Mouse (Mus musculus) embryonic facial prominence, embryonic 12.5 days (tissue): ENCODE measurements around the gene Dnase2b. TPM values are rescaled to one million over a fixed set of nuclear protein-coding genes. Genes with fewer than 3 reads are reported as not detected.

Experiments used
- ATAC-seq: fragments of 200-750 bp; cut with Nextera tagmentation; 2 replicates; pipeline ENCODE4 v1.8.0; 2017; ENCODE audit not compliant: insufficient number of reproducible peaks, insufficient read depth, low FRiP score, low TSS enrichment
- H3K27ac ChIP-seq: fragments of 300-500 bp; sonication (generic); 2 replicates; pipeline ENCODE4 v1.5.1; 2016; ENCODE audit warnings: mild to moderate bottlenecking
- H3K27me3 ChIP-seq: fragments of 300-500 bp; sonication (generic); 2 replicates; pipeline ENCODE4 v1.6.1; 2016; ENCODE audit warnings: mild to moderate bottlenecking, moderate library complexity
- H3K36me3 ChIP-seq: fragments of 300-500 bp; sonication (generic); 2 replicates; pipeline ENCODE4 v1.6.1; 2016; ENCODE audit warnings: mild to moderate bottlenecking
- H3K4me1 ChIP-seq: fragments of 300-500 bp; sonication (generic); 2 replicates; pipeline ENCODE4 v1.6.1; 2016
- H3K4me2 ChIP-seq: fragments of 300-500 bp; sonication (generic); replicated peaks from 2 replicates; pipeline ENCODE4 v1.6.1; 2016; ENCODE audit warnings: mild to moderate bottlenecking, moderate library complexity
- H3K4me3 ChIP-seq: fragments of 300-500 bp; sonication (generic); 2 replicates; pipeline ENCODE4 v1.5.1; 2016; ENCODE audit warnings: mild to moderate bottlenecking
- H3K9ac ChIP-seq: fragments of 300-500 bp; sonication (generic); 2 replicates; pipeline ENCODE4 v1.6.1; 2016; ENCODE audit warnings: mild to moderate bottlenecking, moderate library complexity
- H3K9me3 ChIP-seq: fragments of 300-500 bp; sonication (generic); 2 replicates; pipeline ENCODE4 v1.6.1; 2016; ENCODE audit warnings: mild to moderate bottlenecking, moderate library complexity
- WGBS: fragments of 180-500 bp; shearing (Covaris S2); methylation state at CpG from one replicate; pipeline ENCODE4 v1.1.7; 2016; 5-methylcytosine and 5-hydroxymethylcytosine counted together
- polyA plus RNA-seq: library from polyadenylated mRNA; unstranded; fragments of >200 nt; fragmentation: Nextera tagmentation; extraction: Ambion mirVana; gene quantifications from 2 replicates; pipeline ENCODE4 v1.2.1, GENCODE M21; 2016

Gene Dnase2b
- not detected in 2 replicates for polyA plus RNA-seq

- Histone ChIP-seq H3K36me3 (no peaks in the 10 kb centered on the region), H3K9ac (no peak within 1 kb of the TSS), H3K4me2 (no peak within 1 kb of the TSS), H3K4me3 (no peak within 1 kb of the TSS), H3K27me3 (no peaks in the 10 kb centered on the region), H3K27ac (no peak within 1 kb of the TSS), H3K4me1 (no peaks in the 10 kb centered on the region), H3K9me3 (no peaks in the 10 kb centered on the region)
- WGBS = 92% methylated on average over 4 of the region's 4 CpGs
- no peak for ATAC-seq
These were observed at the start of gene Dnase2b for GRCm38 (mm10) chr3:146615496-146615895. Dnase2b (minus strand) TSS chr3:146615596.

DNA sequence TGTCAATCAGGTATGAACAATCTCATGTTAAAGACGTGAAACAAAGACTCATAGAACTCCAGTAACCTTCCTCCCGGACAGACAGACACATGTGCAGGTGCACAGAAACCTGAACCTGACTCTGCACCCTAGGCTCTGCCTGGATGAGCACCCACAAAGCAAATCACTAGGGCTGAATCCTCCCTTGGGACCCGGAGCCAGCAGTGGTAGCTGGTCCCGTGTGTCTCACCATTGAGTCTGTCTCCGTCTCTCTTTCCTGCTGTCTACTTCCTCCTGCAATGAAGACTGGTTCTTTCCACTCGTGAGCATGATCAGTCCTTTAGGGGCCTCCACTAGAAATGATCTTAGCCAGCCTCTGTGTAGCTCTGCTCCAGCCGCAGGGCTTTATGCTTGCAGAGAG is 46.5 kb upstream of the Dnase2b start:
- H3K27ac ChIP-seq = no peak overlapping the region
- no peaks in the 10 kb centered on the region for H3K4me1 ChIP-seq
- no peaks in the 10 kb centered on the region for H3K36me3 ChIP-seq
- WGBS = 77% methylated on average over 7 of the region's 7 CpGs
- ATAC-seq = no peak
- no peaks in the 10 kb centered on the region for H3K27me3 ChIP-seq
- no peak overlapping the region for H3K9ac ChIP-seq
- no peaks in the 10 kb centered on the region for H3K9me3 ChIP-seq
- H3K4me2 ChIP-seq = no peak overlapping the region
- no peak overlapping the region for H3K4me3 ChIP-seq

DNA sequence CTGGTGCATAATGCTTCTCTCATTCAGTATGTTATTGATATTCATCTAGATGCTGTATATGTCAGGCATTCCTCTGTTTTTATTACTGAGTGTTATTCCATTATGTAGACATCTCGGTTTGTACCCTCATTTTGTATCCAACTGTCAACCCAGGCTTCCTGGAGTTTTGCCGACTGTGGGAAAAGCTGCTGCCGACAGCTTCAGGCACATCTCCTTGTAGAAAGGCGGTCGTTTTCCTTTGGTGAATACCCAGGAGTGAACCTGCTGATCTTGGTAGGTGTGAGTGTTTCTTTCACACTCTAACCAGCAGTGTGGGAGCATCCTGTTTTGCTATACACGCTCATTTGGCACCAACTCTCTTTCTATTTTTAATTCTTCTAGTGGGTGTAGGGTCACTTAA is 45.6 kb upstream of the Dnase2b start:
- H3K4me2 ChIP-seq = no peak overlapping the region
- H3K36me3 ChIP-seq = no peaks in the 10 kb centered on the region
- H3K4me1 ChIP-seq = no peaks in the 10 kb centered on the region
- 73% methylated on average over 6 of the region's 6 CpGs for WGBS
- no peak overlapping the region for H3K9ac ChIP-seq
- H3K4me3 ChIP-seq = no peak overlapping the region
- ATAC-seq = no peak
- H3K27me3 ChIP-seq = no peaks in the 10 kb centered on the region
- no peaks in the 10 kb centered on the region for H3K9me3 ChIP-seq
- H3K27ac ChIP-seq = no peak overlapping the region

- Histone ChIP-seq H3K4me3 (no peak overlapping the region), H3K36me3 (no peaks in the 10 kb centered on the region), H3K27ac (no peak overlapping the region), H3K4me2 (no peak overlapping the region), H3K9me3 (no peaks in the 10 kb centered on the region), H3K27me3 (no peaks in the 10 kb centered on the region), H3K4me1 (no peaks in the 10 kb centered on the region), H3K9ac (no peak overlapping the region)
- 90% methylated on average over 5 of the region's 5 CpGs for WGBS
- ATAC-seq = no peak
These were observed 43.9 kb upstream of the Dnase2b start for GRCm38 (mm10) chr3:146659321-146659720.

- H3K4me2 ChIP-seq = no peak overlapping the region
- WGBS = 78% methylated on average over 1 of the region's 1 CpGs
- no peaks in the 10 kb centered on the region for H3K36me3 ChIP-seq
- H3K27me3 ChIP-seq = no peaks in the 10 kb centered on the region
- no peak overlapping the region for H3K9ac ChIP-seq
- no peak overlapping the region for H3K27ac ChIP-seq
- no peak for ATAC-seq
- no peaks in the 10 kb centered on the region for H3K9me3 ChIP-seq
- no peaks in the 10 kb centered on the region for H3K4me1 ChIP-seq
- H3K4me3 ChIP-seq = no peak overlapping the region
These were observed 42.8 kb upstream of the Dnase2b start for GRCm38 (mm10) chr3:146658061-146658639.

DNA sequence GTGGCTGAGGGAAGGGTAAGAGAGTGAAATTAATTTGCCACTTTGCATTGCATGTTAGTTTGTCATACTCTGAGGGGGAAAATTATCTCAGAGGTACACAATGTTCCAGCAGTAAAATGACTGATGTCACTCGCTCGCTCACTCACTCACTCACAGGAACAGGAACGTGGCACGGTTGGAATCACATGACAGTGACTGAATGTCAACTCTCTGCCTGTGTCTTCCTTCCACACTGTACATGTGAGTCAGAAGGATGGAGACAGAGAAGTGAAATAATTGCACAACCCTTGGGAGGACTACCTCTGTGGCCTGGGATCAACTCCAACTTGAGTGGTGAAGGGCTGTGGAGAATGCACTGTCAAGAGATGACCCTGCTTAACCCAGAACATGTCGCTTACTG is 42.0 kb upstream of the Dnase2b start:
- no peaks in the 10 kb centered on the region for H3K9me3 ChIP-seq
- H3K9ac ChIP-seq = no peak overlapping the region
- WGBS = 88% methylated on average over 5 of the region's 5 CpGs
- no peak for ATAC-seq
- no peak overlapping the region for H3K4me2 ChIP-seq
- H3K36me3 ChIP-seq = no peaks in the 10 kb centered on the region
- H3K4me1 ChIP-seq = no peaks in the 10 kb centered on the region
- no peak overlapping the region for H3K27ac ChIP-seq
- no peak overlapping the region for H3K4me3 ChIP-seq
- no peaks in the 10 kb centered on the region for H3K27me3 ChIP-seq

DNA sequence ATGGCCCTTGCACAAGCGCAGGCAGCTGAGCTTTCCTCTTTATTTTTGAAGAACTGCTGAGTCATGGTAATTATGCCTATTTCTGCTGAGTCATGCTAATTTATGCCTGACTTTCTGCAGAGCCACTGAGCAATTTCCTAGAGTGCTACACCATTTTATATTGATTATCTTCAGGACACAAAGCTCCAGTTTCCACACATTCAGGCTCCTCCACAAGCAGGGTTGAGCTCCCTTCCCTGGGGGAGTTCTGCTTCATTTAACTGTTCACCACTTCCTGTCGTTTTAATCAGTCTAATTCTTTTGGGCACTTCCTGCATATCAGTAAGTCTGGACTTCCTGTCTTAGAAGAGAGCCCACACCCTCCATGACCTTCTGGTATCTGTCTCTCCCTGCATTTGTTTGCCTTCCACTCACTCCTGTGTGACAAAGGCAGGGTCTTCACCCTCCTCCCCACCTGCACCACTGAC is 39.7 kb upstream of the Dnase2b start:
- ATAC-seq = no peak
- no peak overlapping the region for H3K4me3 ChIP-seq
- 55% methylated on average over 2 of the region's 2 CpGs for WGBS

DNA sequence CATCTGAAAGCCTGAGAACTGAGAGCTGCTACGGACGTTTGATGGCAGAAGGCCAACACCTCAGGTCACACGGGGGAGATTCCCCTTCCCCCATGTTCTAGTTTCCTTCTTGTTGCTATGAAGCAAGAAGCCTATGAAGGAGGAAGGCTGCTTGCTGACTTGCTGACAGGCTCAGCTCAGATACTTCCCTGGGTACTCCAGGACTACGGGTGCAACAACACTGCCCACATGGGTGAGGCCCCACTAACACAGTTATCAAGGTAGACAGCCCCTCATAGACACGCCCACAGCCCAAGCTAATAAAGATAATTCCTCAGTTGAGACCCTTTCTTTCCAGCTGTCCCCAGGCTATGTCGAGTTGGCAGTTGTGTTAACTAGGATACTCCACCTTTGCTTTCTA is 38.3 kb upstream of the Dnase2b start:
- H3K9ac ChIP-seq = no peak overlapping the region
- WGBS = 82% methylated on average over 6 of the region's 6 CpGs
- no peak overlapping the region for H3K4me2 ChIP-seq
- no peaks in the 10 kb centered on the region for H3K36me3 ChIP-seq
- ATAC-seq = no peak
- no peak overlapping the region for H3K4me3 ChIP-seq
- H3K4me1 ChIP-seq = 0 out of 2 replicates have a peak, but pooled peaks cover 5% of the 10 kb centered on the region
- H3K27ac ChIP-seq = no peak overlapping the region
- no peaks in the 10 kb centered on the region for H3K9me3 ChIP-seq
- no peaks in the 10 kb centered on the region for H3K27me3 ChIP-seq

More for the DNA sequence above, 39.7 kb upstream of the Dnase2b start:
- no peak overlapping the region for H3K27ac ChIP-seq
- H3K9me3 ChIP-seq = no peaks in the 10 kb centered on the region
- no peaks in the 10 kb centered on the region for H3K27me3 ChIP-seq
- H3K4me1 ChIP-seq = no peaks in the 10 kb centered on the region
- no peak overlapping the region for H3K9ac ChIP-seq
- no peak overlapping the region for H3K4me2 ChIP-seq
- no peaks in the 10 kb centered on the region for H3K36me3 ChIP-seq

- Histone ChIP-seq H3K27ac (no peak overlapping the region), H3K4me3 (no peak overlapping the region), H3K4me2 (no peak overlapping the region), H3K4me1 (0 out of 2 replicates have a peak, but pooled peaks cover 5% of the 10 kb centered on the region), H3K9ac (no peak overlapping the region), H3K27me3 (no peaks in the 10 kb centered on the region), H3K9me3 (no peaks in the 10 kb centered on the region), H3K36me3 (no peaks in the 10 kb centered on the region)
- WGBS = 89% methylated on average over 5 of the region's 5 CpGs
- no peak for ATAC-seq
These were observed 37.0 kb upstream of the Dnase2b start for GRCm38 (mm10) chr3:146652431-146652830.

- 83% methylated on average over 3 of the region's 3 CpGs for WGBS
- H3K9ac ChIP-seq = no peak within 1 kb of the TSS
- H3K4me3 ChIP-seq = no peak within 1 kb of the TSS
- no peaks in the 10 kb centered on the region for H3K27me3 ChIP-seq
- no peaks in the 10 kb centered on the region for H3K9me3 ChIP-seq
- H3K27ac ChIP-seq = no peak within 1 kb of the TSS
- ATAC-seq = no peak
- no peak within 1 kb of the TSS for H3K4me2 ChIP-seq
- no peaks in the 10 kb centered on the region for H3K36me3 ChIP-seq
- H3K4me1 ChIP-seq = 0 out of 2 replicates have a peak, but pooled peaks cover 5% of the 10 kb centered on the region
These were observed 35.8 kb upstream of the Dnase2b start, which contains the start of gene 4930503B20Rik for GRCm38 (mm10) chr3:146651217-146651616. 4930503B20Rik (minus strand) TSS chr3:146651317.

DNA sequence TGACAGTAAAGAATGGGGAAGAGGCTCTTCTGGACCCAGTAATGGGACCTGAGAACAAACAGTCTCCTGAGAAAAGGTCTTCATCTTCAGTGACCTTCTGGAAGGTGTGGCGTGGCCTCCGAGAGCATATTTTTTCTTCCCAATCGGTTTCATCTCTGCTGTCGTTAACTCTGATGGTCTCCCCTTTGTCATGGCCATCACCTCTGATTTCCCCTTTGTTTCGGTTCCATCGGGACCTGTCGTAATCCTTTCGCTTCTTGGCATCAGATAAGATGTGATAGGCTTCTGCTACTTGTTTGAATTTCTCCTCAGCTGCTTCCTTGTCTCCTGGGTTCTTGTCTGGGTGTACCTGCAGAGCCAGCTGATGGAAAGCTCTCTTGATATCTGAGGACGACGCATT is 35.3 kb upstream of the Dnase2b start:
- WGBS = 91% methylated on average over 10 of the region's 10 CpGs
- Histone ChIP-seq H3K4me2 (no peak overlapping the region), H3K36me3 (no peaks in the 10 kb centered on the region), H3K27ac (no peak overlapping the region), H3K9ac (no peak overlapping the region), H3K27me3 (no peaks in the 10 kb centered on the region), H3K4me1 (0 out of 2 replicates have a peak, but pooled peaks cover 5% of the 10 kb centered on the region), H3K9me3 (no peaks in the 10 kb centered on the region), H3K4me3 (no peak overlapping the region)
- ATAC-seq = no peak

DNA sequence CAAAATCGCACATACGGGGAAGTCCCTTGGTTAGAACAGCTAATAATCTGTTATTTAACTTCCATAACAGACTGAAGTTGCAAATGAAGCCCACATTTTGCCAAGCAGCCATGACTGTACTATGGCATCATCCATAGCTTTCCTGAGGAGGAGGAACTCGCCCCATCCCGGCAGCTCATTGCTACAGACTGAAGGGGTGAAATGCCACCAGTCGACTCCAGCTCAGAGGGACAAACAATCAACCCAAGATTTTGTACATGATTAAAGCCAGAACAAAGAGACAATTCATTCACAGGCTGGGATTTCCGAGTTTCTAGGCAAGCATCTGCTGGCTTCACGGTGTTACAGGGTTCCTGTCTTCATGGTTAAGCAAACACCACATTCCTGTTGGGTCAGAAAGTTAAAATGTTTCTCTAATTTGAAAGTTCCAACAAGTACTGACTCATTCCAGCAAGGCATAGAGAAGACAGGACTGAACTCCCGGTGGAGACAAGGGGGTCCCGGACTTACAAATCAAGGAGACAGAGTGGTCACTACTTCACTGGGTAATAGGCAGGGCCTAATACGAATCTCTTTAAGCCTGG is 34.0 kb upstream of the Dnase2b start:
- no peaks in the 10 kb centered on the region for H3K27me3 ChIP-seq
- H3K36me3 ChIP-seq = no peaks in the 10 kb centered on the region
- no peak overlapping the region for H3K27ac ChIP-seq
- H3K4me3 ChIP-seq = no peak overlapping the region
- 55% methylated on average over 10 of the region's 10 CpGs for WGBS
- H3K9ac ChIP-seq = no peak overlapping the region
- 0 out of 2 replicates have a peak, but pooled peaks cover 5% of the 10 kb centered on the region for H3K4me1 ChIP-seq
- no peak for ATAC-seq
- H3K9me3 ChIP-seq = no peaks in the 10 kb centered on the region
- H3K4me2 ChIP-seq = no peak overlapping the region
